Mouse (Mus musculus) activated CD4-positive, CD25-positive, alpha-beta regulatory T cell (primary cell): ENCODE data around the gene Lhb. TPM values are rescaled to one million over a fixed set of nuclear protein-coding genes. Genes with fewer than 3 reads are reported as not detected.

Source experiments
- polyA plus RNA-seq, 2 experiments: library from polyadenylated mRNA; unstranded; fragments of 100-300 nt; shearing (Covaris generic); gene quantifications; one replicate each; pipeline ENCODE4 v1.2.1; 2017

Gene Lhb
- polyA plus RNA-seq, result not detected

DNA sequence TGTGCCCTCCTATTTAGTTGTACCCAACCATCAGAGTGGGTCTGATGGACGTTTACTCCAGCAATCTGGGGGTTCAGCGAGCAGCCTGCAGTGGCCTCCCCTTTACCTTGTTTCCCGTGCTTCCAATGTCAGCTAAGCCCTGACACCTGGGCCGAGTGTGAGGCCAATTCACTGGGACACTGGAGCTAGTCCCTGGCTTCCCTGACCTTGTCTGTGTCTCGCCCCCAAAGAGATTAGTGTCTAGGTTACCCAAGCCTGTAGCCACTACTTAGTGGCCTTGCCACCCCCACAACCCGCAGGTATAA lies at the start of gene Lhb:
Lhb (plus strand) TSS at position 206 of the 305 bp plus-strand sequence.

DNA sequence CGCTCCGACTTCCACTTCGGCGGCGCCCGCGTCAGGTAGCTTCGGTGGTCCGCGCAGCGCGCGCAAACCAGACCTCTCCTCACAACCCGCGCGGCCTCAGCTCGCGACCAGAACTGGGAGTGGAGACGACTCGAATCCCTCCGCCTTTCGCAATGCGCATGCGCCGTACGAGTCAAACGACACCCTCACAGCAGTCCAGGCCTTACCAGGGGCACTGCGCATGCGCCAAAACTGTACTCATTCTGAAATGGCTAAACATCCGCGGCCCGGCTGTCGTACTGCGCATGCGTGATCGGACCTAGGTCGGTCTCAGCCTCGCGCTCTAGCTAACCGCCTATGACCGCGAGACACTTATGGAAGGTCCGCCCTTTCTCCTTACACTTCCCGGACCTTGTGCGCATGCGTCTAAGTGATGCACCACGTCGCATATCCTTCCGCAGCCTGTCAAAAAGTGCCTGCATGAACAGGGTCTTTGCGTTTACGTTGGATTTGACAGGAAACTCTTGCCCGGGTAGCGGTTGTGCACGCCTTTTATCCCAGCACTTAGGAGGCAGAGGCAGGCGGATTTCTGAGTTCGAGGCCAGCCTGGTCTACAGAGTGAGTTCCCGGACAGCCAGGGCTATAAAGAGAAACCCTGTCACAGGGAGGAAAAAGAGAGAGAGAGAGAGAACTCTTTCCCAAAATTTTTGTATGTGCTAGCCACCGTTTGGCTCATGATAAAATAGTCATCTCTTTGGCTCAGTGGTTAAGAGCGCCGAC lies 24.9 kb upstream of the Lhb start, which contains the start of gene Snrnp70:
Snrnp70 (minus strand) TSS at position 165 of the 759 bp plus-strand sequence.

DNA sequence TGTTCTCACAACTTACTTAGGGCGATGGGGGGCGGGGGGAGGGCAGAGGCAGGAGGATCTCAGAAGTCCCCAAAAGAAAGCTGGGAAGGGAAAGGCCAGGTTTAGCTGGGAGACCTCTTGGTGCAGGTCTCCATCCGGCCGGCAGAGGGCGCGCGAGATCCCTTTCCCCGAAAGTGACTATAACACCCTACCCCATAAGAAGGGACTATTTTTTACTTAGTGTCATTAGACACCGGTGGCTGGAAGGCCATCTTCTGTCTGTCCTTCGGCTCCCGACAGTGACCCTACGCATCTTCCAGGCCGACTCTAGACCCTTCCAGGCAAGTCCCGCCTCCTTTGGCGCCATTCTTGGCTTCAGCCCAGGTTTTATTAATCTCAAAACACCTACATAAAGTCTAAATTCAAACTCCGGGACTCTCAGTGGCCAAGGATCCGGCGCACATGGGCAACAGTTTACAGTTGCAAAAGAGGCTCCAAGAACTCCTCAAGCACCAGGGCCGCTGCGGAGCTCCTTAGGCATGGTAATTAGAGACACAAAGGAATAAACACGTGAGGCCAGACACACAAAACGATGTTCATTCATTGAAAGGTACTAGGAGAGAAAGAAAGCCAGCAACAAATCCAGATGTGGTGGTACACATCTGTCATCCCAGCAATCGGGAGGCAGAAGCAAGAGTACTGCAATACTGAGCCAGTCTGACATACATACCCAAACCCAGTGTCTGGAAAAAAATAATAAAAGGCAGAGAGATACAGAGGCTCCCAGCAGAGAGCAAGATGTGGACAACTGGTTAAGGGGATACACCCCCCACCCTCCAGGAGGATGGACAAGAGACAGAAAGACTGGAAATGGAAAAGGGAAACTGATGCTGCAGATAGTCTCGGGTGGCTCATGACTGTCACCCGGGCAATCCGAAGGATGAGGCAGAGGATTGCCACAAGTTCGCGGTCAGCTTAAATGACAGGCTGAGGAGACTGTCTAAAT lies 15.2 kb upstream of the Lhb start, which contains the start of gene Kcna7:
Kcna7 (plus strand) TSS at position 563 of the 985 bp plus-strand sequence.

DNA sequence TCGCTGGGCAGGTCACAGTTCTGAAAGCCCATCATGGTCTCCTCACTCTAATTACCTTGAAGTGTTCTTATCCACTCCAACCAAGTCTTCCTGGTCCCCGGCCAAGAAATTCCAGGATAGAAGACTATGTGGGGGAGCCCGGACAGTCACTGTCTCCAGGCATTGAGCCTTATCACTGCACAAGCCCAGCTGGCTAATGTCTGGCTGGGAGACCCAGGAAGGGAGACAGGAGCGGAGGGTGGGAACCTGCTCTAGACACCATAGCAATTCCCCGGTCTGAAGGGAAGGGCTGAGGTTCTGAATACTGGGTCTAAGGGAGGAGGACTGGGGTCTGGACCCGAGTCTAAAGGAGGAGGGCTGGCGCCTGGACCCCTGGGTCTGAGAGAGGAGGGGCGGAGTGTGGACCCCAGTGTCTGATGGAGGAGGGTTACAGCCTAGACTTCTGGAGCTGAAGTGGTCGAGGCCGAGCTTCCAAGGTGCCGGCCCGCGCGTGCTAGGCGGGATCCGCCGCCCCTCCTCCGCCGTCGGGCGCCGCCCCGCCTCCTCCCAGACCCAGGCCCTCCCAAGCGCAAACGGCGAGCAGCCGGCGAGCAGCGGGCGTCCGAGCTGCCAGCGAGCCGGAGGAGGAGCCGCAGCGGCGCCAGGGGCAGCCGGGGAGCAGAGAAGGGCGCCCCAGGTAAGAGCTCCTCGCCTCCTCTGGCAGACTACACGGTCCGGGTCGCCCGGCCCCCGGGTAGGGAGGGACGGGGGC lies 7.3 kb upstream of the Lhb start, which contains the start of gene Ntf5:
Ntf5 (plus strand) TSS at position 583 of the 751 bp plus-strand sequence.

DNA sequence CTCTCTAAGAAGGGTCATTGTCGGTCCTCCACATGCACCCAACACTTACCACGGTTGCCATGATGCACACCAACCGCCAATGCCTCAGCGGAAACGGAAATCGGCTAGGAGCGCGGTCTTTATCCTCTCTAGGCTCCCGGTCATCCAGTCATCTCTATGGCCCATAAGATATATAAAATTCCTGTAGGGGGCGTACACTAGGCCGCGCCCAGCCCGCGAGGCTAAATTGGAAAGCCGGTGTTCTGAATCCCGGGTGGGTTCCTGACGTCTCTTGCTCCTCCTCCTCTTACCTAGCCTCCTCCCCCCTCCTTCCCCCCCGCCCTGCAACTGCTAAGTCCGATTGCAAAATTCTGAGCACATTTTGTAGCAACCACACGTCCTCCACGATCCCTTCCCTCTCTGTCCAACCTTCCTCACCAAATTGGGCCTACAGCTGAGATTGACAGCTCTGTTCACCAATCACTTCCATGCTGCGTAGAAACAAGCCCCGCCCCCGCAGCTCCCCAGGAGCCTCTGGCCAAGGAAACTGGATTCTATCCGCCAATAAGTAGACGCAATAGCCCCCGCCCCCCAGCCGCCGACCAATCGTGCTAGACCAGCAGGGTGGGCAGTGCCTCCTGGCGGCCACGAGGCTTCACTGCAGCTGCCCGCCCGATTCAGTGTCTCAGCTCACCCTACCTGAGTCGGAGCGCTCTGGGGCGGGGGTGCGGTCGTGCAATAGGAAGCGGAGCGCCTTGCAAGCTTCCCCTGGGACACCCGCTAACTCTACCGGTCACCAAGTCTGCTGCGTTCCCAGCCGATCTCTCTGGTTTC lies 13.8 kb downstream of the Lhb start, which contains the start of gene Gys1:
Gys1 (plus strand) TSS at position 642 of the 813 bp plus-strand sequence.

DNA sequence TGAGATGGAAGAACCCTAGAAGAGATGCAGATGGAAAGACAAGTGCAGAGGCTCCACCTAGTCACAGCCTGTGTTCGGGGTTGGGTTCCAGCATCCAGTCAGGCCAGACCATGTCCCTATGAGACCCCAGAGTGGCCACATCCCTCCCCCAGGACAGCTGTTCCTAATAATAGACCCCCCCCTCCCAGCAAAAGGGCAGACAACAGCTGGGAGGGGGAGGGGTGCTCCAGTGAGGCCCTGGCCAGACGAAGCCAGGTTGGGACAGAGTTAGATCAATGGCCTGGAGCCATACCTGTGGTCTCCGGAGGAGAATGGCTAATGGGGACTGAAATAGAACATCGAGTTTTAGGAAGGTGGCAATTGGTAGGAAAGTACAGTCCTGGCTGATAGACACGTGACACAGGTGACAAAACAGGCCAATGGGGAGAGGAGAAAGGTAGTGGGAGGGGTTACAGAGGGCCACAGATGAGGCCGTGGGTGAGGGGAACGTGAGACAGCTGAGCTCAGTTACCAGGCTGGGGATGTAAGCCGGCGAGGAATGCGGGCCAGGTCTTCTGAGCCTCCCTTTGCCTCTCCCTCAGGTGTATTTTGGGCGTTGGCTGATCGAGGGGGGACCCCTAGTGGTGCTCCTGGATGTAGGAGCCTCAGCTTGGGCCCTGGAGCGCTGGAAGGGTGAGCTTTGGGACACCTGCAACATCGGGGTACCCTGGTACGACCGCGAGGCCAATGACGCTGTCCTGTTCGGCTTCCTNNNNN lies 17.1 kb downstream of the Lhb start, which contains the start of gene Ruvbl2:
Ruvbl2 (minus strand) TSS at position 576 of the 756 bp plus-strand sequence.

DNA sequence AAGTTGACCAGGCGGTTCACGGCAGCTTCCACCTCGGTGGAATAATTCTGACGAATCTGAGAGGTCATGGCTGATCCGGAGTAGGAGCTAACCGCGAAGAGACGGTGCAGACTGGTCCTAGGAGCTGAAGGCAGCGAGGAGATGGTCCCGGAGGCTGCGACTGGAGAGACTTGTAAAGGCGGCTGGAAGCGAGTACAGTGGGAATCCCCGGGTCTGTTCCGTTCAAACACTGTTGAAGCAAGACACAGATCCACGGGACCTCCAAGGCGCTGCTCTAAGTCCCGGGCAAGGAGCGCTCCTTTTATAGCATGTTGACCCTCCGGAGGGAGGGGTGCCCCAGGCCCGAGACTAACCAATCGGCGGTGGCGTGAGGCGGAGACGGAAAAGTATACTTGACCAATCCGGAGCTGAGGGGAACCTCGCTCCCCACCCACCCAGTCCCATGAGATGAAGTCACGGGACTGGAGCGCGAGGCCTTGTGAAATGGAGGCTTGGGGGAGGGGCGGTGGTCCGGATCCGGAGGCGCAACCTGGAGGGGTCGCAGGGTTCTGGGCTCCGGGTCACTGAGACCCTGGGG lies 39.0 kb downstream of the Lhb start, which contains the start of gene Ftl1:
Ftl1 (minus strand) TSS at position 321 of the 577 bp plus-strand sequence.

DNA sequence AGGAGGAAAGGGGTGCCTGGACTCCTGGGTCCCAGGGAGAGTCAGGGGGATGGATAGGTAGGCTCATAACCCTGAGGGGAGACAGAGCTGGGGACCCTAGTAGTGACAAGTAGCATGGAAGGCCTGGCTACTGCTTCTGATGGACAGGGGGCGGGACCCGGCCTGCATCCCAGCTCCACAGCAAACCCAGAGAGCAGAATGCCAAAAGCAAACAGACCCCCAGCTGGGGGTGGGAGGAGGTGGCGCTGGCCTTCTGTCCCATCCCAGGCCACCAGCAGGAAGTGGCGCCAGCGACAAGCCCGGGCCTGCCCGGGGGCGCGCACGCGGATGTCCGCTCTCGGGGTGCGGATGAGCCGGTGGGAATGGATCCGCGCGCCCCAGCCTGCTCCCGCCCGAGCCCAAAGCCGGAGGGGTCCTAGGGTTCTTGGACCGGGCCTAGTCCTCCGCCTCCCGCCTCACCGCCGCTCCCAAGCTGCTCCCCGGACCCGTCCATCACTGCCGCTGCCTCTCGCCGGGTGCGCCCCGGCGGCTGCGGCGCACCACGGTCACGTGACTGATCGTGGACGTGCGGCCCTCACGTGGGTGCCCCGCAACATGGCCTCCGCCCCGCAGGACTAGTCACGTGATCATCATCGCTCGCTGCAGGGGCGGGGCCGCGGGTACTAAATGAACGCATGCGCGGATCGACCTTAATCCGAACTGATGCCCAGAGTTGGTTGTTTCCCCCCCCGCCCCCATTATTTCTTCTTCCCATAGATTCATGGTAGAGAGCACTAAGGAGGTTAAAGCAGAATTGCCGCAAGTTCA lies 45.9 kb downstream of the Lhb start, which contains the start of gene Bax:
Bax (minus strand) TSS at position 616 of the 807 bp plus-strand sequence.

Other genes with a start within 250 kb of the Lhb start
- gene Gfy, start 241.3 kb upstream of the Lhb start, polyA plus RNA-seq, result not detected
- not detected for gene Pth2, start 239.8 kb upstream of the Lhb start, polyA plus RNA-seq
- under 1 TPM; 0.07 to 0.10 TPM for gene Ccdc155, start 215.9 kb upstream of the Lhb start, polyA plus RNA-seq
- 10 to 100 TPM in 1 of 2 experiments, 1 to 10 TPM in 1; 9.8 to 26.8 TPM for gene Dkkl1, start 208.7 kb upstream of the Lhb start, polyA plus RNA-seq
- 1 to 10 TPM; 2.6 to 4.0 TPM for gene Tead2, start 205.1 kb upstream of the Lhb start, polyA plus RNA-seq
- 100 to 1,000 TPM; 461 to 714 TPM for gene Cd37, start 181.7 kb upstream of the Lhb start, polyA plus RNA-seq
- gene Slc6a16, start 179.7 kb upstream of the Lhb start, polyA plus RNA-seq, result under 1 TPM in 1 of 2 experiments, not detected in 1; 0.20 TPM
- under 1 TPM in 1 of 2 experiments, not detected in 1; 0.28 TPM for gene Slc6a21, start 143.3 kb upstream of the Lhb start, polyA plus RNA-seq
- 10 to 100 TPM; 12.2 to 16.1 TPM for gene Trpm4, start 87.0 kb upstream of the Lhb start, polyA plus RNA-seq
- not detected for gene Hrc, start 85.5 kb upstream of the Lhb start, polyA plus RNA-seq
- under 1 TPM; 0.12 to 0.16 TPM for gene Ppfia3, start 53.8 kb upstream of the Lhb start, polyA plus RNA-seq
- under 1 TPM in 1 of 2 experiments, not detected in 1; 0.35 TPM for gene Lin7b, start 50.2 kb upstream of the Lhb start, polyA plus RNA-seq
- 100 to 1,000 TPM; 204 to 218 TPM for gene Snrnp70, start 25.1 kb upstream of the Lhb start, polyA plus RNA-seq
- not detected for gene Kcna7, start 15.2 kb upstream of the Lhb start, polyA plus RNA-seq
- gene Ntf5, start 7.1 kb upstream of the Lhb start, polyA plus RNA-seq, result 1 to 10 TPM; 1.2 to 1.4 TPM
- gene Gys1, start 14.0 kb downstream of the Lhb start, polyA plus RNA-seq, result 10 to 100 TPM in 1 of 2 experiments, 1 to 10 TPM in 1; 6.3 to 11.1 TPM
- 10 to 100 TPM; 52.7 to 55.4 TPM for gene Ruvbl2, start 17.3 kb downstream of the Lhb start, polyA plus RNA-seq
- 1,000 to 10,000 TPM; 1,818 to 2,133 TPM for gene Ftl1, start 39.1 kb downstream of the Lhb start, polyA plus RNA-seq
- 100 to 1,000 TPM; 303 to 346 TPM for gene Bax, start 46.1 kb downstream of the Lhb start, polyA plus RNA-seq
- gene Tulp2, start 61.1 kb downstream of the Lhb start, polyA plus RNA-seq, result under 1 TPM; 0.45 to 0.88 TPM
- gene Gm45808, start 66.0 kb downstream of the Lhb start, polyA plus RNA-seq, result under 1 TPM in 1 of 2 experiments, not detected in 1; 0.21 TPM
- gene Dhdh, start 68.0 kb downstream of the Lhb start, polyA plus RNA-seq, result 1 to 10 TPM in 1 of 2 experiments, under 1 TPM in 1; 0.27 to 1.1 TPM
- 100 to 1,000 TPM; 193 to 285 TPM for gene Nucb1, start 89.6 kb downstream of the Lhb start, polyA plus RNA-seq
- gene Ppp1r15a, start 105.4 kb downstream of the Lhb start, polyA plus RNA-seq, result 10 to 100 TPM; 30.0 to 40.4 TPM
- under 1 TPM in 1 of 2 experiments, not detected in 1; 0.49 TPM for gene Plekha4, start 105.5 kb downstream of the Lhb start, polyA plus RNA-seq
- under 1 TPM; 0.85 to 0.86 TPM for gene Hsd17b14, start 134.1 kb downstream of the Lhb start, polyA plus RNA-seq
- gene Bcat2, start 149.3 kb downstream of the Lhb start, polyA plus RNA-seq, result 10 to 100 TPM; 61.0 to 61.5 TPM
- gene Fgf21, start 194.7 kb downstream of the Lhb start, polyA plus RNA-seq, result not detected
- gene Fut1, start 196.5 kb downstream of the Lhb start, polyA plus RNA-seq, result under 1 TPM in 1 of 2 experiments, not detected in 1; 0.11 TPM
- gene Izumo1, start 201.0 kb downstream of the Lhb start, polyA plus RNA-seq, result under 1 TPM; 0.48 to 0.64 TPM
- 1 to 10 TPM; 1.2 to 1.4 TPM for gene Rasip1, start 206.7 kb downstream of the Lhb start, polyA plus RNA-seq
- gene Mamstr, start 219.2 kb downstream of the Lhb start, polyA plus RNA-seq, result 1 to 10 TPM in 1 of 2 experiments, under 1 TPM in 1; 0.16 to 1.8 TPM
- under 1 TPM; 0.05 to 0.23 TPM for gene Fut2, start 245.6 kb downstream of the Lhb start, polyA plus RNA-seq